ENCODE assay signal across 11 mouse cellular contexts in genomic region chr7:89796351-89796801, GRCm38 (mm10).
DNase-seq lines count a peak whose midpoint lies in the region; ATAC-seq lines count a peak whose summit lies in the region.
"Had no signal": no experiment of that assay in that cellular context is flagged by ENCODE, and none has a peak within 500 bp of the region (broad histone marks: within the 10 kb centered on the region; RNA-seq: fewer than 3 reads in every experiment).

No protein-coding gene starts in this region.

- H3K9me3 ChIP-seq in hindbrain, embryonic 14.5 days (ENCODE audit: control insufficient read depth, low read length) = no peaks in the 10 kb centered on the region
- no peaks in the 10 kb centered on the region for H3K9me3 ChIP-seq in neural tube, embryonic 12.5 days
- H3K9me3 ChIP-seq: liver, embryonic 13.5 days had no signal

- H3K27me3 ChIP-seq in hindbrain, embryonic 14.5 days (ENCODE audit: control insufficient read depth, insufficient read depth, low read length) = no peaks in the 10 kb centered on the region
- no peaks in the 10 kb centered on the region for H3K27me3 ChIP-seq in neural tube, embryonic 12.5 days (replicated peaks)
- H3K27me3 ChIP-seq: liver, embryonic 13.5 days had no signal

- 5% methylated on average over 6 of the region's 6 CpGs for WGBS in hindbrain, embryonic 14.5 days
- WGBS in neural tube, embryonic 12.5 days = 15% methylated on average over 6 of the region's 6 CpGs

- peak; percentile 86 for ATAC-seq in hindbrain, embryonic 14.5 days (ENCODE audit: low FRiP score)
- peak; percentile 76 for ATAC-seq in neural tube, embryonic 12.5 days (ENCODE audit: low FRiP score, low read depth)
- ATAC-seq in erythroblast, adult 5-6 weeks (replicated peaks; ENCODE audit: low FRiP score, poor library complexity, severe bottlenecking) = no peak

- H3K4me1 ChIP-seq in hindbrain, embryonic 14.5 days (replicated peaks; ENCODE audit: control insufficient read depth, insufficient read depth, low read length) = no peaks in the 10 kb centered on the region
- peaks cover 13% of the 10 kb centered on the region for H3K4me1 ChIP-seq in neural tube, embryonic 12.5 days
- H3K4me1 ChIP-seq: liver, embryonic 13.5 days had no signal

- peak; percentile 12 to 37 for DNase-seq in layer of hippocampus, postnatal 14 days (ENCODE audit: low spot score in 2 of 2)
- DNase-seq in layer of hippocampus, adult 9-10 months (ENCODE audit: low spot score) = no peak
- DNase-seq in cerebellum, postnatal 10 days = peak; percentile 89 to 90
- DNase-seq in hindbrain, embryonic 14.5 days (ENCODE audit: low spot score) = peak; percentile 35
- DNase-seq in heart, postnatal 10 days = no peak
- no peak for DNase-seq in adrenal gland, adult (ENCODE audit: inconsistent age in 2 of 2, low spot score in 1 of 2)
- DNase-seq: kidney, postnatal 36 days; liver, embryonic 13.5 days; right cerebral cortex, adult 18-20 months had no signal

- no peak overlapping the region for H3K4me3 ChIP-seq in hindbrain, embryonic 14.5 days (replicated peaks; ENCODE audit: low read length)
- H3K4me3 ChIP-seq in neural tube, embryonic 12.5 days = no peak overlapping the region
- H3K4me3 ChIP-seq: liver, embryonic 13.5 days had no signal

- no peak overlapping the region for H3K27ac ChIP-seq in hindbrain, embryonic 14.5 days
- no peak overlapping the region for H3K27ac ChIP-seq in neural tube, embryonic 12.5 days
- H3K27ac ChIP-seq: liver, embryonic 13.5 days had no signal

- intact Hi-C loops in heart, postnatal 10 days (cut with DNase I) = no loop called here

- H3K36me3 ChIP-seq in hindbrain, embryonic 14.5 days (replicated peaks; ENCODE audit: control insufficient read depth, insufficient read depth) = no peaks in the 10 kb centered on the region
- H3K36me3 ChIP-seq in neural tube, embryonic 12.5 days = no peaks in the 10 kb centered on the region
- H3K36me3 ChIP-seq: liver, embryonic 13.5 days had no signal

- no peak overlapping the region for H3K9ac ChIP-seq in hindbrain, embryonic 14.5 days
- H3K9ac ChIP-seq in neural tube, embryonic 12.5 days = no peak overlapping the region
- H3K9ac ChIP-seq: liver, embryonic 13.5 days had no signal

- no peak overlapping the region for H3K4me2 ChIP-seq in hindbrain, embryonic 14.5 days (replicated peaks)
- H3K4me2 ChIP-seq in neural tube, embryonic 12.5 days (replicated peaks) = no peak overlapping the region
- H3K4me2 ChIP-seq: liver, embryonic 13.5 days had no signal

Comparison
In these comparisons a context has a peak if more than half of its experiments do, and no peak if none do; other contexts are left out.
1. DNase-seq: peak in layer of hippocampus, postnatal 14 days (2 of 2), cerebellum, postnatal 10 days (2 of 2) and hindbrain, embryonic 14.5 days (single experiment); none in layer of hippocampus, adult 9-10 months (single experiment), heart, postnatal 10 days (0 of 2) and adrenal gland, adult (0 of 2).